Mouse (Mus musculus) midbrain, embryonic 13.5 days (tissue): ENCODE results near the gene Lrrc9. TPM values are rescaled to one million over a fixed set of nuclear protein-coding genes. Genes with fewer than 3 reads are reported as not detected.

Experiments used
- ATAC-seq: fragments of 200-750 bp; cut with Nextera tagmentation; 2 replicates; pipeline ENCODE4 v1.8.0; 2017; ENCODE audit warnings: mild to moderate bottlenecking, moderate TSS enrichment, moderate library complexity
- H3K27ac ChIP-seq: fragments of 300-500 bp; sonication (generic); 2 replicates; pipeline ENCODE4 v1.5.1; 2015; ENCODE audit warnings: inconsistent platforms, mild to moderate bottlenecking, moderate library complexity
- H3K27me3 ChIP-seq: fragments of 300-500 bp; sonication (generic); 2 replicates; pipeline ENCODE4 v1.6.1; 2015; ENCODE audit warnings: mild to moderate bottlenecking, inconsistent platforms
- H3K36me3 ChIP-seq: fragments of 300-500 bp; sonication (generic); 2 replicates; pipeline ENCODE4 v1.6.1; 2015; ENCODE audit warnings: mild to moderate bottlenecking, inconsistent platforms
- H3K4me1 ChIP-seq: fragments of 300-500 bp; sonication (generic); replicated peaks from 2 replicates; pipeline ENCODE4 v1.6.1; 2015; ENCODE audit warnings: inconsistent platforms
- H3K4me2 ChIP-seq: fragments of 300-500 bp; sonication (generic); replicated peaks from 2 replicates; pipeline ENCODE4 v1.6.1; 2015; ENCODE audit warnings: moderate library complexity, mild to moderate bottlenecking, inconsistent platforms
- H3K4me3 ChIP-seq: fragments of 300-500 bp; sonication (generic); replicated peaks from 2 replicates; pipeline ENCODE4 v1.5.1; 2015; ENCODE audit warnings: mild to moderate bottlenecking, inconsistent platforms
- H3K9ac ChIP-seq: fragments of 300-500 bp; sonication (generic); replicated peaks from 2 replicates; pipeline ENCODE4 v1.6.1; 2015; ENCODE audit warnings: mild to moderate bottlenecking, inconsistent platforms
- H3K9me3 ChIP-seq: fragments of 300-500 bp; sonication (generic); 2 replicates; pipeline ENCODE4 v1.6.1; 2016; ENCODE audit warnings: mild to moderate bottlenecking, inconsistent platforms
- WGBS: fragments of 180-500 bp; shearing (Covaris S2); methylation state at CpG from one replicate; pipeline ENCODE4 v1.1.7; 2015; 5-methylcytosine and 5-hydroxymethylcytosine counted together
- polyA plus RNA-seq: library from polyadenylated mRNA; unstranded; fragments of >200 nt; fragmentation: Nextera tagmentation; extraction: Ambion mirVana; gene quantifications from 2 replicates; pipeline ENCODE4 v1.2.1, GENCODE M21; 2015

Gene Lrrc9
- polyA plus RNA-seq, 1 experiment from 2014 or later: 3.2 TPM

DNA sequence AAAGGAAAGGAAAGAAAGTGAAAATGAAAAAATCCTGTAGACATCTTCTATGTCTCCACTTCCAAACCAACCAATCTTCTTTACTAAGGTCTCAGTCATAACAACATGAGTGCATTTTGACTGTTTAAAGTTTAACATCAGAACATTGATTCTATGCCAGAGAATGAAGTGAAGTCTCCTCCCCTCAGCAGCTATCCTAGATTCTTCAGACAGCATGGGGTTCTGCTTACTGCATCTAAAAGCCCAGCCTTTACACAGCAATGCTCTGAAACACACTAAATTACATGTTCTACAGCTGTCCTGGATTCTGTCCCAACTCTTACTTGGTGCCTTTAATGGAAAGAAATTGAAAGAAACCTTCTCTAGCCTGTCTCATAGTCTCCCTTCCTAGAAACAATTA lies 43.2 kb downstream of the Lrrc9 start:
- Histone ChIP-seq H3K4me1 (peaks cover 3% of the 10 kb centered on the region; the same call in 1 of the 2 replicates), H3K36me3 (no peaks in the 10 kb centered on the region), H3K27ac (no peak overlapping the region), H3K4me3 (no peak overlapping the region), H3K27me3 (no peaks in the 10 kb centered on the region), H3K9me3 (no peaks in the 10 kb centered on the region), H3K4me2 (no peak overlapping the region), H3K9ac (no peak overlapping the region)
- ATAC-seq: no peak

- Histone ChIP-seq H3K27ac (no peak overlapping the region), H3K9me3 (no peaks in the 10 kb centered on the region), H3K27me3 (no peaks in the 10 kb centered on the region), H3K4me1 (peaks cover 3% of the 10 kb centered on the region; the same call in 1 of the 2 replicates), H3K4me3 (no peak overlapping the region), H3K9ac (no peak overlapping the region), H3K4me2 (no peak overlapping the region), H3K36me3 (no peaks in the 10 kb centered on the region)
- ATAC-seq: no peak
- 88% methylated on average over 3 of the region's 3 CpGs for WGBS
Measured at GRCm38 (mm10) chr12:72487498-72487897, 45.8 kb downstream of the Lrrc9 start.

- no peak overlapping the region for H3K27ac ChIP-seq
- WGBS: 96% methylated on average over 3 of the region's 3 CpGs
- H3K4me3 ChIP-seq: no peak overlapping the region
- H3K9me3 ChIP-seq: no peaks in the 10 kb centered on the region
- no peaks in the 10 kb centered on the region for H3K36me3 ChIP-seq
- no peak overlapping the region for H3K9ac ChIP-seq
- H3K27me3 ChIP-seq: no peaks in the 10 kb centered on the region
- no peak overlapping the region for H3K4me2 ChIP-seq
- no peak for ATAC-seq
- no peaks in the 10 kb centered on the region for H3K4me1 ChIP-seq
Measured at GRCm38 (mm10) chr12:72489995-72490394, 48.3 kb downstream of the Lrrc9 start.

GRCm38 (mm10) chr12:72491063-72491719 lies 49.5 kb downstream of the Lrrc9 start:
- Histone ChIP-seq H3K36me3 (no peaks in the 10 kb centered on the region), H3K4me3 (no peak overlapping the region), H3K9me3 (no peaks in the 10 kb centered on the region), H3K27me3 (no peaks in the 10 kb centered on the region), H3K27ac (no peak overlapping the region), H3K9ac (no peak overlapping the region), H3K4me1 (no peaks in the 10 kb centered on the region), H3K4me2 (no peak overlapping the region)
- no peak for ATAC-seq
- 77% methylated on average over 3 of the region's 3 CpGs for WGBS

DNA sequence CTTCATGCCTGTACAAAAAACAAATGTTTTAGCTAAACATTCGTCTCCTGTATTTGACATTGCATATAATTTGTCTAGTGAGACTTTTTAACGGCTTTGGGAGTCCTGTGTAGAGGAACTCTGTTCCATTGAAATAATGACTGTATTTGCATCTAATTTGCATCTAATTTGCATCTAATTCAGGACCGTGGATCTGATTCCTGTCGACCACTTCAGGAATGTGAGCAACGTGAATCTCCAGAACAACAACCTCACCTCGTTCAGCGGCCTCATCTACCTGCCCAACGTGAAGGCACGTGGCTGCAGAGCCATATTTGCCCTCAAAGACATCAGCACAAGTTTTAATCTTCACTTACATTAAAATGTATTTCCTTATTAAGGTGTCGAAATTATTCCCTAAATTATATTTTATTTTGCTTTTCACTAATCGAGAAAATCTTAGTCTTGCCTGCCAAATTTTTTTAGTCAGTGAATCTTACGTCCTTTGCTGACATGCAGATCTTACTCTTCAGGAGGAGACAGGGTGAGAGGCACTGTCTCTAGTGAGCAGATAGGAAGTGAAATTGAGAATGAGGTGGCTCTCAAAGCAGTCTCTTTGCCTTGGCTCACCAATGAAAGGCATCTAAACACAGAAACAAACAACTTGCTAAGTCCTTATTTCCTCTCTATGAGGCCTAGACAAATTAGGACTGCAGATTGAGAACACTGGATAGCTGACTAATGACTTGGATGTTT lies 55.4 kb downstream of the Lrrc9 start:
- peak; percentile 34; the same call in 1 of the 2 replicates for ATAC-seq
- H3K4me2 ChIP-seq: no peak overlapping the region
- H3K9ac ChIP-seq: no peak overlapping the region
- H3K36me3 ChIP-seq: no peaks in the 10 kb centered on the region
- H3K27ac ChIP-seq: no peak overlapping the region
- peaks cover 3% of the 10 kb centered on the region; the same call in 1 of the 2 replicates for H3K4me1 ChIP-seq
- 53% methylated on average over 12 of the region's 12 CpGs for WGBS
- H3K4me3 ChIP-seq: no peak overlapping the region
- H3K9me3 ChIP-seq: no peaks in the 10 kb centered on the region
- H3K27me3 ChIP-seq: no peaks in the 10 kb centered on the region

DNA sequence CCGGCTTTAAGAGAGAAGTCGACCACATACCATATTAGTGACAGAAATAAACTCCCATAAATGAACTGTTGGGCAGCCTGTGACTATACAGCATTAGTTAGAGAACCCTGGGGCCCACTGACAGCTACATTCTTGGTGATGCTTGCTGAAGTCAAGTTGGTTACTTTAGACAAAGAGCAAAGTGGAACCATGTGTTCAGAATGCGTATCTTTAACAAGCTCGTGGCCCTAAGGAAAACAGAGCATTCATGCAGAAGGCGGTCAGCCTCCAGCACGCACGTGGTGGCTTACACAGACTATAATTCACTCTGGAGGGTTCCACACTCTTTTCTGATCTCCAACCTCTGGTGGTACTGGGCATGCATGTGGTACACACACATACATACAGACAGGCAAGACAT lies 67.9 kb downstream of the Lrrc9 start:
- 78% methylated on average over 7 of the region's 7 CpGs for whole genome bisulfite sequencing
- H3K36me3 ChIP-seq: no peaks in the 10 kb centered on the region
- no peak for ATAC-seq

DNA sequence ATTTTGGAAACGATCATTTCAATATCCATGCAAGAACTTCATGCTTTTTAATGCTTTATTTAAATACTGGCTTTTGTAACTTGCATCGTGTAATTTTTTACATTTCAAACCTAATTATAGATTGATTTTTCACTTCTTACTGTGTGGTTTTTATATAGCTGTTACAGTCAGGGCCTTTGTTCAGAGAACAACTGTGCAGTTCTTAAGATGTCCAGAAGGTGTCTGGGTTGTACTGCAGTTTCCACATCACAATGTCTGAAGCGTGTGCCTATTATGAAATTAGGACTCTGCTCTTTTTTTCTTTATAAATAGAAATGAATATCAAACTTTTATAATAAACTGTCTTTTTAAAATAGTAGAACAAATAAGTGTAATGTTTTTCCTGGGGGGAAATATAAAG lies 73.8 kb downstream of the Lrrc9 start:
- H3K9me3 ChIP-seq: no peaks in the 10 kb centered on the region
- no peak overlapping the region for H3K9ac ChIP-seq
- no peak overlapping the region for H3K4me2 ChIP-seq
- WGBS: 61% methylated on average over 3 of the region's 3 CpGs
- H3K4me3 ChIP-seq: no peak overlapping the region
- H3K36me3 ChIP-seq: no peaks in the 10 kb centered on the region
- 0 out of 2 replicates have a peak, but pooled peaks cover 4% of the 10 kb centered on the region for H3K4me1 ChIP-seq
- H3K27ac ChIP-seq: no peak overlapping the region
- no peaks in the 10 kb centered on the region for H3K27me3 ChIP-seq
- no peak for ATAC-seq

More for the DNA sequence above, 67.9 kb downstream of the Lrrc9 start:
- Histone ChIP-seq H3K27ac (no peak overlapping the region), H3K4me2 (no peak overlapping the region), H3K9me3 (no peaks in the 10 kb centered on the region), H3K4me3 (no peak overlapping the region), H3K9ac (no peak overlapping the region), H3K27me3 (no peaks in the 10 kb centered on the region), H3K4me1 (no peaks in the 10 kb centered on the region)

DNA sequence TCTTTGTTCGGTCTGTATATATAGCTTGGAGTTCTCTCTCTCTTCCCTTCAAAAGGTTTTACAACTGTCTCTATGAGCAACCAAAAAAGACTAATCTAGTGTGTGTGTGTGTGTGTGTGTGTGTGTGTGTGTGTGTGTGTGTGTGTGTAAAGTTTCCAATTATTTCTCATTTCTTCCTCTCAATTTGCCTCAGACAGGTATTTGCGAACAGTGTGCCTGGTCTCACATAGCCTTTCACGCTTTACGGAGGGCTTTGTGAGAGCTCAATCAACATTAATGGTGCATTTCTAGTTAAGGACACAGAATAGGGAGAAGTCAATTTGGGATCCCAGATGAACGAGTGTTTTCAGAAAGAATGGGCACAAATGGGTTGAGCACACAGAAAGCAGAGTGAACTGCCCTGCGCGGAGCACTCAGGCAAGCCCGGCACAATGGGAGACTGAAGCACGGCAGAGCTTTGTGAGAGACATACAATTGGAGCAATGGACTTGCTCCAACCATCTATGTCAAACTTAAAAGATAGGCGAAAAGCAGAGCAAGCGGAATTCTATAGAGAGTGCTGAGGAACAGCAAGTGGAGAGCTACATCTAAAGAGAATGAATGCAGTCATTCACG lies 76.6 kb downstream of the Lrrc9 start:
- Histone ChIP-seq H3K9ac (no peak overlapping the region), H3K36me3 (no peaks in the 10 kb centered on the region), H3K4me1 (0 out of 2 replicates have a peak, but pooled peaks cover 4% of the 10 kb centered on the region), H3K4me2 (peak overlapping the region; percentile 17; the same call in 1 of the 2 replicates), H3K27ac (no peak overlapping the region), H3K4me3 (no peak overlapping the region), H3K9me3 (no peaks in the 10 kb centered on the region), H3K27me3 (no peaks in the 10 kb centered on the region)
- WGBS: 38% methylated on average over 12 of the region's 12 CpGs
- peak; percentile 20; the same call in 1 of the 2 replicates for ATAC-seq

DNA sequence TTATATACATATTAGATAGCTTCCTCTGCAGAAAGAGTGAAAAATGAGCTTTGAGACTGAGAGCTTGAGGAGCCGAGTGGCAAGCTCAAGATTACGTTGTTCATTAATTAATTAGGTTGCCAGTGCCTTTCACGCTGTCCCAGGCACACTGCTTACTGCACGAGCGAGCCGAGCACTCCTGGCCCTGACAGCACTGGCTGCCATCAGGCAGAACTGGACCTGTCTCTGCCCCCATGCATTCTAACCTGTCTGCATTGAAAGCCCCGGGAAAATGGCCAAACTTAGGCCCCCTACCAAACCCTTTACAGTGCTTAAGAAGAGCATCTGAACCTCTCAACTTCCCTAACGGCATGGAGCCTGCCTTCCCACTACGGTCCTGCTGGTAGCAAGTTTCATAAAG lies 77.7 kb downstream of the Lrrc9 start:
- Histone ChIP-seq H3K27me3 (no peaks in the 10 kb centered on the region), H3K4me3 (no peak overlapping the region), H3K4me1 (0 out of 2 replicates have a peak, but pooled peaks cover 4% of the 10 kb centered on the region), H3K9ac (no peak overlapping the region), H3K27ac (no peak overlapping the region), H3K4me2 (no peak overlapping the region), H3K36me3 (no peaks in the 10 kb centered on the region), H3K9me3 (no peaks in the 10 kb centered on the region)
- 0 out of 2 replicates have a peak, but pooled peaks have one; percentile 40 for ATAC-seq
- 44% methylated on average over 9 of the region's 9 CpGs for WGBS

- 84% methylated on average over 5 of the region's 5 CpGs for WGBS
- Histone ChIP-seq H3K4me3 (no peak overlapping the region), H3K9ac (no peak overlapping the region), H3K27me3 (no peaks in the 10 kb centered on the region), H3K4me2 (no peak overlapping the region), H3K27ac (no peak overlapping the region), H3K4me1 (0 out of 2 replicates have a peak, but pooled peaks cover 4% of the 10 kb centered on the region), H3K36me3 (no peaks in the 10 kb centered on the region), H3K9me3 (no peaks in the 10 kb centered on the region)
- no peak for ATAC-seq
Measured at GRCm38 (mm10) chr12:72519855-72520254, 78.2 kb downstream of the Lrrc9 start.

GRCm38 (mm10) chr12:72520645-72521044 lies 79.0 kb downstream of the Lrrc9 start:
- no peak for ATAC-seq
- WGBS: 3% methylated on average over 2 of the region's 2 CpGs

GRCm38 (mm10) chr12:72525588-72525987 lies 83.9 kb downstream of the Lrrc9 start:
- Histone ChIP-seq H3K27me3 (no peaks in the 10 kb centered on the region), H3K4me1 (no peaks in the 10 kb centered on the region), H3K36me3 (no peaks in the 10 kb centered on the region), H3K27ac (no peak overlapping the region), H3K9ac (no peak overlapping the region), H3K4me2 (no peak overlapping the region), H3K9me3 (no peaks in the 10 kb centered on the region), H3K4me3 (no peak overlapping the region)
- 71% methylated on average over 4 of the region's 4 CpGs for WGBS
- no peak for ATAC-seq

More at GRCm38 (mm10) chr12:72520645-72521044, 79.0 kb downstream of the Lrrc9 start:
- H3K4me1 ChIP-seq: 0 out of 2 replicates have a peak, but pooled peaks cover 4% of the 10 kb centered on the region
- no peaks in the 10 kb centered on the region for H3K27me3 ChIP-seq
- H3K4me3 ChIP-seq: no peak overlapping the region
- H3K9me3 ChIP-seq: no peaks in the 10 kb centered on the region
- no peak overlapping the region for H3K9ac ChIP-seq
- H3K36me3 ChIP-seq: no peaks in the 10 kb centered on the region
- no peak overlapping the region for H3K27ac ChIP-seq
- H3K4me2 ChIP-seq: no peak overlapping the region
